Mouse (Mus musculus) MEL (cell line): ENCODE measurements around the gene Plaur. TPM values are rescaled to one million over a fixed set of nuclear protein-coding genes. Genes with fewer than 3 reads are reported as not detected.

Experiments used
- DNase-seq: peaks from one replicate; pipeline ENCODE4 v3.0.0; 2011; ENCODE audit warnings: low read depth, low spot score
- H3K27ac ChIP-seq: 2 replicates; pipeline ENCODE4 v1.5.1; 2012; ENCODE audit warnings: low read depth, mild to moderate bottlenecking, control low read depth, low read length, moderate library complexity; ENCODE audit not compliant: control insufficient read depth
- H3K27me3 ChIP-seq, 2 experiments: fragments of 150-350 bp in 1 of 2; sonication (generic) in 1 of 2; 2 replicates each; pipeline ENCODE4 v1.6.1; 2012; ENCODE audit warnings: low read length in 2 of 2, mild to moderate bottlenecking in 2 of 2, improper control_type of control experiment in 1 of 2, moderate library complexity in 1 of 2; ENCODE audit not compliant: insufficient read depth in 2 of 2, control insufficient read depth in 1 of 2
- H3K36me3 ChIP-seq, 2 experiments: 2 replicates each; pipeline ENCODE4 v1.6.1; 2012 to 2014; ENCODE audit warnings: low read length in 2 of 2, improper control_type of control experiment in 1 of 2, inconsistent platforms in 1 of 2, mild to moderate bottlenecking in 1 of 2; ENCODE audit not compliant: insufficient read depth in 2 of 2, control insufficient read depth in 1 of 2
- H3K4me1 ChIP-seq, 2 experiments: fragments of 150-350 bp in 1 of 2; sonication (generic) in 1 of 2; 2 replicates each; pipeline ENCODE4 v1.6.1; 2012; ENCODE audit warnings: low read length in 2 of 2, improper control_type of control experiment in 1 of 2, mild to moderate bottlenecking in 1 of 2; ENCODE audit not compliant: insufficient read depth in 2 of 2, control insufficient read depth in 1 of 2
- H3K4me3 ChIP-seq, 2 experiments: fragments of 150-350 bp in 1 of 2; sonication (generic) in 1 of 2; 2 replicates each; pipeline ENCODE4 v1.5.1; 2012; ENCODE audit warnings: low read depth in 2 of 2, low read length in 2 of 2, mild to moderate bottlenecking in 2 of 2, moderate library complexity in 2 of 2, control low read depth in 1 of 2, improper control_type of control experiment in 1 of 2; ENCODE audit not compliant: control insufficient read depth in 1 of 2, insufficient read depth in 1 of 2
- H3K79me2 ChIP-seq: 2 replicates; pipeline ENCODE4 v1.6.1; 2012; ENCODE audit warnings: mild to moderate bottlenecking, low read length, moderate library complexity; ENCODE audit not compliant: control insufficient read depth, poor library complexity, insufficient read depth
- H3K9ac ChIP-seq: 2 replicates; pipeline ENCODE4 v1.6.1; 2012; ENCODE audit warnings: low read depth, mild to moderate bottlenecking, control low read depth, low read length, moderate library complexity; ENCODE audit not compliant: control insufficient read depth, poor library complexity, severe bottlenecking
- H3K9me3 ChIP-seq: fragments of 150-350 bp; sonication (generic); replicated peaks from 2 replicates; pipeline ENCODE4 v1.6.1; 2012; ENCODE audit warnings: mild to moderate bottlenecking, low read length, improper control_type of control experiment, moderate library complexity; ENCODE audit not compliant: insufficient read depth
- BHLHE40 ChIP-seq: IDR thresholded peaks from 2 replicates; pipeline ENCODE4 v1.6.1; 2012; ENCODE audit warnings: low read depth, mild to moderate bottlenecking, inconsistent platforms, low read length, improper control_type of control experiment, borderline replicate concordance
- E2F4 ChIP-seq: IDR thresholded peaks from 2 replicates; pipeline ENCODE4 v1.6.1; 2011; ENCODE audit warnings: low read depth, low read length, improper control_type of control experiment, borderline replicate concordance
- ELF1 ChIP-seq: IDR thresholded peaks from 2 replicates; pipeline ENCODE4 v1.6.1; 2014; ENCODE audit warnings: low read depth, mild to moderate bottlenecking, inconsistent platforms, low read length, improper control_type of control experiment, moderate library complexity
- ETS1 ChIP-seq: IDR thresholded peaks from 2 replicates; pipeline ENCODE4 v1.6.1; 2012; ENCODE audit warnings: low read depth, mild to moderate bottlenecking, inconsistent platforms, low read length, improper control_type of control experiment, moderate library complexity
- GABPA ChIP-seq: IDR thresholded peaks from 2 replicates; pipeline ENCODE4 v1.6.1; 2012; ENCODE audit warnings: low read depth, mild to moderate bottlenecking, inconsistent platforms, low read length, improper control_type of control experiment, moderate library complexity
- HCFC1 ChIP-seq: IDR thresholded peaks from 2 replicates; pipeline ENCODE4 v1.6.1; 2012; ENCODE audit warnings: low read depth, mild to moderate bottlenecking, inconsistent platforms, low read length, improper control_type of control experiment, moderate library complexity
- KAT2A ChIP-seq: conservative IDR thresholded peaks from 2 replicates; pipeline ENCODE4 v1.6.1; 2012; ENCODE audit warnings: low read depth, low read length, improper control_type of control experiment, inconsistent platforms
- MEF2A ChIP-seq: IDR thresholded peaks from 2 replicates; pipeline ENCODE4 v1.6.1; 2014; ENCODE audit warnings: low read depth, mild to moderate bottlenecking, inconsistent platforms, low read length, improper control_type of control experiment; ENCODE audit not compliant: poor library complexity, insufficient replicate concordance, severe bottlenecking; ENCODE audit errors: extremely low read depth
- MYB ChIP-seq: IDR thresholded peaks from 2 replicates; pipeline ENCODE4 v1.6.1; 2011; ENCODE audit warnings: mild to moderate bottlenecking, low read depth, low read length, improper control_type of control experiment
- MYC ChIP-seq: IDR thresholded peaks from 2 replicates; pipeline ENCODE4 v1.6.1; 2011; ENCODE audit warnings: low read depth, mild to moderate bottlenecking, low read length, improper control_type of control experiment, moderate library complexity
- NRF1 ChIP-seq: IDR thresholded peaks from 2 replicates; pipeline ENCODE4 v1.6.1; 2014; ENCODE audit warnings: low read depth, mild to moderate bottlenecking, inconsistent platforms, low read length, improper control_type of control experiment, moderate library complexity; ENCODE audit not compliant: poor library complexity, insufficient read depth, severe bottlenecking
- POLR2AphosphoS2 ChIP-seq: IDR thresholded peaks from 2 replicates; pipeline ENCODE4 v1.6.1; 2011; ENCODE audit warnings: low read length, improper control_type of control experiment
- RAD21 ChIP-seq: IDR thresholded peaks from 2 replicates; pipeline ENCODE4 v1.6.1; 2011; ENCODE audit warnings: mild to moderate bottlenecking, low read depth, low read length, improper control_type of control experiment
- RCOR1 ChIP-seq: IDR thresholded peaks from 2 replicates; pipeline ENCODE4 v1.6.1; 2012; ENCODE audit warnings: low read depth, mild to moderate bottlenecking, inconsistent platforms, low read length, improper control_type of control experiment
- SIN3A ChIP-seq: IDR thresholded peaks from 2 replicates; pipeline ENCODE4 v1.6.1; 2012; ENCODE audit warnings: low read length, improper control_type of control experiment, inconsistent platforms
- TAL1 ChIP-seq: IDR thresholded peaks from 2 replicates; pipeline ENCODE4 v1.6.1; 2012; ENCODE audit warnings: mild to moderate bottlenecking, inconsistent platforms, low read length, moderate library complexity, mixed read lengths
- TBP ChIP-seq: IDR thresholded peaks from 2 replicates; pipeline ENCODE4 v1.8.0; 2011; ENCODE audit warnings: low read depth, low read length, improper control_type of control experiment
- TCF12 ChIP-seq: IDR thresholded peaks from 2 replicates; pipeline ENCODE4 v1.6.1; 2014; ENCODE audit warnings: low read depth, mild to moderate bottlenecking, inconsistent platforms, low read length, improper control_type of control experiment, moderate library complexity
- USF1 ChIP-seq: IDR thresholded peaks from 2 replicates; pipeline ENCODE4 v1.6.1; 2014; ENCODE audit warnings: low read depth, mild to moderate bottlenecking, inconsistent platforms, low read length, improper control_type of control experiment, moderate library complexity
- ZC3H11A ChIP-seq: IDR thresholded peaks from 2 replicates; pipeline ENCODE4 v1.6.1; 2012; ENCODE audit warnings: low read depth, mild to moderate bottlenecking, inconsistent platforms, low read length, improper control_type of control experiment
- polyA plus RNA-seq, 2 experiments: library from polyadenylated mRNA; stranded (reverse) in 1 of 2; unstranded in 1 of 2; fragments of >175 nt in 1 of 2; fragments of >200 nt in 1 of 2; gene quantifications; 2 replicates each; pipeline versions ENCODE4 v1.2.1 to v1.2.4; 2012; ENCODE audit warnings: low replicate concordance in 2 of 2, low read depth in 1 of 2; ENCODE audit not compliant: insufficient read length in 2 of 2, insufficient read depth in 1 of 2, missing spikeins in 1 of 2
- total RNA-seq: library from RNA; depleted of rRNA; stranded (reverse); fragments of 300-350 nt; gene quantifications from 2 replicates; pipeline ENCODE4 v1.2.3, GENCODE M21; 2012

Gene Plaur
- total and polyA plus RNA-seq, 3 experiments: 8.6 to 9.7 TPM; not detected in 1

DNA sequence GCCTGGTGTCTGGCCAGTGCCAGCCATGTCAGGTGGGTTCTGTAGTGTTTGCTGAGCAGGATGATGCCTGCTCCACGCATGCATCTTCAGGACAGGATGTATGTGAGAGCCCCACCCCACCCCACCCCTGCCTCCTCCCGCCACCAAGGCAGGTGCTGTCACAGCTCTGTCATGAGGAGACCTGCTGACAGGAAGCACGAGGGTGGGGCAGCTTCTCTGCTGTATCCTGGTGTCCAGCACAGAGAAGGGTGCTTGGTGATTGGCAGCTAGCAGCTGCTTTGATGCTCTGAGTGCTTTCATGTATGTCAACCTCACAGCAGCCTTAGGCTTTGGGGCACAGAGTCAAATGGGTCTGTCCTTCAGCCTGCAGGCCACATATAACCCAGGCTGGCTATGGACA lies 48.7 kb upstream of the Plaur start:
- H3K27me3 ChIP-seq: no peaks in the 10 kb centered on the region
- no peak overlapping the region for H3K27ac ChIP-seq
- H3K4me3 ChIP-seq: no peak overlapping the region
- no peaks in the 10 kb centered on the region for H3K79me2 ChIP-seq
- no peak for TF ChIP-seq ELF1
- no peak for TF ChIP-seq MYB
- TF ChIP-seq RAD21: no peak
- no peak for TF ChIP-seq MYC
- TF ChIP-seq ZC3H11A: no peak
- no peak for TF ChIP-seq MEF2A
- TF ChIP-seq TAL1: no peak
- TF ChIP-seq ETS1: no peak
- no peak for TF ChIP-seq E2F4
- no peak for TF ChIP-seq TBP
- H3K9me3 ChIP-seq: no peaks in the 10 kb centered on the region
- peaks cover 0 to 3% of the 10 kb centered on the region in 2 experiments; a peak in 1 of 4 replicates for H3K36me3 ChIP-seq
- H3K4me1 ChIP-seq: no peaks in the 10 kb centered on the region
- H3K9ac ChIP-seq: no peak overlapping the region
- DNase-seq: no peak

DNA sequence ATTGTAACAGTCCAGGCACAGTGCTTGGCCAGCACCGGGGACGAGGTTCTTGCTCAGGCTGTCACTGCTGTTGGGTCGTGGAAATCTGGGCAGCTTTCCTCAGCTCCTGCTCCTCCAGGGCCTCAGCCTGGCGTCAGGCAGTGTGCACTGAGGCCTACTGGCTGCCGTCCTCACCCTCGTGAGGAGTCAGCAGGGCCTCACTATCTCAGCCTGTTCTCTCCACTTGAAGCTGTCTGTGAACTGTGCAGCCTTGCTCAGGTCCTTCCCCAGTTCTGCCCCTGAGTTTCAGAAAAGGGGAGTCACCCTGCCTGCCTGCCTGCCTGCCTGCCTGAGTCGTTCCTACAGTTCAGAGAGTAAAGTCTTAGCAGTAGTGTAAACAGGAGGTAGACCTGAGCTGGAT lies 47.0 kb upstream of the Plaur start:
- Histone ChIP-seq H3K9ac (no peak overlapping the region), H3K27ac (no peak overlapping the region), H3K36me3 (no peaks in the 10 kb centered on the region; a peak in 1 of 4 replicates), H3K27me3 (no peaks in the 10 kb centered on the region), H3K4me1 (no peaks in the 10 kb centered on the region), H3K79me2 (no peaks in the 10 kb centered on the region), H3K4me3 (no peak overlapping the region), H3K9me3 (no peaks in the 10 kb centered on the region)
- no peak for TF ChIP-seq RAD21
- no peak for TF ChIP-seq USF1
- TF ChIP-seq TCF12: no peak
- TF ChIP-seq HCFC1: no peak
- no peak for TF ChIP-seq GABPA
- TF ChIP-seq NRF1: no peak
- TF ChIP-seq ETS1: no peak
- no peak for TF ChIP-seq BHLHE40
- no peak for TF ChIP-seq E2F4
- TF ChIP-seq TBP: no peak
- TF ChIP-seq RCOR1: no peak
- no peak for TF ChIP-seq POLR2AphosphoS2
- no peak for TF ChIP-seq SIN3A
- TF ChIP-seq KAT2A: no peak
- no peak for DNase-seq
